Mouse (Mus musculus) R1 (cell line): ENCODE results near the gene Sod2.
"Not testable (repeated sequence)": the region's sequence is repeated elsewhere in the genome, so short reads cannot be mapped to it uniquely, and the experiment has no call there.

ENCODE experiments used
- DNase-seq: peaks from one replicate; pipeline ENCODE4 v3.0.0-alpha.2; 2018; ENCODE audit warnings: low read depth, low spot score

Sod2 gene

DNA sequence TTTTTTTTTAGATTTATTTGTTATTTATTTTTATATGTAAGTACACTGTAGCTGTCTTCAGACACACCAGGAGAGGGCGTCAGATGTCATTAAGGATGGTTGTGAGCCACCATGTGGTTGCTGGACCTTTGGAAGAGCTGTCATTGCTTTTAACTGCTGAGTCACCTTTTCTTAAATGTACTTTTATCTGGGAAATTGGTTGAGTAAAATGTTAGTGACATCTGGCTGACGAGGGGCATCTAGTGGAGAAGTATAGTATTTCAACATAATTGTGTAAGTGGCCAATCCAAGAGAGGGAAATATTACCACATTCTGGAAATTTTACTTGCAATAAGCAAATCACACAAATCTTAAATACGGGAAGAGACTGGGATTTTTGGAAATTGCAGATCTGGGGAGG is 3.2 kb downstream of the Sod2 start:
- peak; percentile 78 for DNase-seq

DNA sequence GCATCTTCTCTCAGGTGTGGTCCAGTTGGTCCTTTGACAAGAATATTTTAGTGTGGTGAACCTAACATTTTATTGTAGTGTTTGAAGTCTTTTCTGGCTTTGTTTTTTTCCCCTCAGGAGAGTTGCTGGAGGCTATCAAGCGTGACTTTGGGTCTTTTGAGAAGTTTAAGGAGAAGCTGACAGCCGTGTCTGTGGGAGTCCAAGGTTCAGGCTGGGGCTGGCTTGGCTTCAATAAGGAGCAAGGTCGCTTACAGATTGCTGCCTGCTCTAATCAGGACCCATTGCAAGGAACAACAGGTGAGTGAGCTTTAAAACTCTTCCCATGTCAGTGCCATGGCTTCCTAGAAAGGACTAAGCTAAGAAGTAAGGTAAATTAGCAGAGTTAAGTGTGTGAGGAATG is 6.7 kb downstream of the Sod2 start:
- DNase-seq = no peak

DNA sequence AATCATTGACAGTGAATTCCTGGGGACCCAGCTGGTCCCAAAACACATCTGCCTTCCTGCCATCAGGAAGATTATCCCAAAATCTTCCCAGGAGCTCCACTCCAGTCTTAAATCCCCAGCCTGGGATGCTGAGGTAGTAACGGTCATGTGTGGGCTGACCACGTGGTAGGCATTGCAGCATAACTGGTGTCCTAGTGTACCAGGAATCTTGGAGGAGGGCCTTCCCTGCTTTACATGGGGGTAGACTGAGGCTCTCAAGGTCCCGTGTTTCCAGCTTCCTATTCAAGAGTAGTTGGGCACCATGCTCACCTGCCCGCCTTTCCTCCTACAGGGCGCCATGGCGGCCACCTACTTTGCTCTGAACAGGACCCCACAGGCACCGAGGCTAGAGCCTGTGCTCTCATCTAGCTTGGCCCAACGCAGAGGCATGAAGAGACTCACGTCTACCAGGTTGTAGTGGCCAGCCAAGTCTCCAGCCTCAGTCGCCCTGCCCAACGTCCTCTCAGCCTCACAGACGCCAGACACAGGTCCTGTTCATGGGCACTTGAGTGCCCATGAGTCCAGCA is 30.1 kb downstream of the Sod2 start:
- DNase-seq = not testable (repeated sequence)

DNA sequence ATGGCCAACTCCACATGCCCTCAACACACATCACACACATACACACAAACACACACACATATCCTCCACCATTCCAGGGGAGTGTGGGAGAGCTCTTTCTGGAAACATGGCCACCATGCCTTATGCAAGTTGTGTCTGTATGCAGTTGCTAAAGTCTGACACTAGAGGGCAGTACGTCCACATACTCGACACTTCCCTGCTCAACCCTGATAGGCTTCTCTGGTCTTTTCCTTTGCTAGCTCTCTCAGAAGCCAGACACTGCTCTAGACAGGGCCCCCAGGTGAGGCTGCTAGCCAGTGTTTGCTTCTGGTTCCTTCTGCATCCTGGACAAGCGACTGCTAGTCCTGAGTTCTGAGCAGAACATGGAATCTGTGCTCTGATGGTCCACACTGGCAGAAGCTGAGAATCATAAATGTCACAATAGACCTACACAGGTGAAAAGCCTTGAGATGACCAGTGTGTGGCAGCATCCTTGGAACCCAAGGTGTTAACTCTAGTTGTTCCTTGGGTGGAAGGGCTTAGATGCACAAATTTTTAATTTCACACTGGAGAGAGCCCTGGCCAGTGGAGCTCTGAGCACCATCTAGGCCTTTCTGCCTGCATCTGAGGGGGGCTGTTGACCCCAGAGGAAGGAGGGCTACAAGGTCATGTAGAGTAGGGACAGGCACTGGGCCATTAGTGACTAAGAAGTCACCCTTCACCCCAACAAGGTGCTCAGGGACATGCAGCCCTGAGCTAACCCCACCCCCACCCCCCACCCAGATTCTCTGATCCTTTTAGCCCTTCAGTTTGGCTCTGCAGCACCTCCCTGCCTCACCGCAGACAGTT is 37.4 kb downstream of the Sod2 start:
- peak; percentile 80 for DNase-seq

DNA sequence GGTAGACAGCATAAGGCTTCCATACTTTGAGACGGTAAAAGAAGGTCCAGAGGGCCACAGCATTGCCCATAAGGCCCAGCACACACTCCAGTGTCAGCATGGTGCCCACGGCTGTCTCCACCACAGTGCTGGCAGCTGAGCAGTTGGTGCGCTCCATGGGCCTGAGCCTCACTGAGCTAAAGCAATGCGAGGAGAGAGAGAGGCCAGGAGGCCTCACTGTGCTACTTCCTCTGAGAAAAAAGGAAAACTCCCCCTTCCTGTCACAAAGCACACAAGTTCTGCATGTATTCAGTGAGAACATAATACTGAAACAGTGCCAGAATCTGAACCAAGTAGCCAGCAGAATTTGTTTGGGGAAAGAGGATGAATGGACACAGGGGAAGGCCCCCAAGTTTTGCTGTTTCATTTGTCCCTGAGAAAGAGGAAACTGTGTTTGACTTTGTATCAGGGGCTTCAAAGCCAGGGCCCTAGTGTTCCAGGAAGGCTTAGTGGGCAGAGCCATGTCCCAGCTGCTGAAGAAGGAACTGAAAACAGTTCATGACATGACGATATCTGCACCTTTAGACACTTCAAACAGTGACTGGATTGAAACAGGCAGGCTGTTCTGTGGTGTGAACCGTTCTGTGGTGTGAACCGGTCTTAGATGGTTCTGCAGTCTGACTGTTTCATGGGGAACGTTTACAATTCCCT is 45.6 kb downstream of the Sod2 start, which contains the start of gene Gpr31b:
TSS of gene Gpr31b (minus strand) at position 173 of the 690 bp plus-strand sequence.
- not testable (repeated sequence) for DNase-seq

DNA sequence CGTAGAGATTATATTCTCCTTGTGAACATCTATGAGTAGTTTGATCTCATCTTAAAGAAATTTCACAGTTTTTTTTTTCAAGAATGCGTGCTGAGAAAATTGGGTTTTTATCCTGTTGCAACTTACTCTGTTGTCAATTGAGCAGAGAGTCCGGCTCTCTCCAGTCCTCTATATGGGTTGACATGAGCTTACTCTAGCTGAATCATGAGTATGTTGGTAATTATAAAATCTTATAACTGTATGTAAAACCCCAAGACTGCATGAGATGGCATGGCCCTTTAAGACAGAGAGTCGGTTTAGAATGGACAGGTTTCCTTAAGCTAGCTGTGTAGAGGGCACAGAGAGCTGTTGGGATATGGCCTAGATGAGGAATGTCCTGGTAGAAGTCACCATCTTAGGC is 54.2 kb downstream of the Sod2 start, which contains the start of gene Tcp10b:
TSS of gene Tcp10b (plus strand) at position 301 of the 400 bp plus-strand sequence.
- not testable (repeated sequence) for DNase-seq

DNA sequence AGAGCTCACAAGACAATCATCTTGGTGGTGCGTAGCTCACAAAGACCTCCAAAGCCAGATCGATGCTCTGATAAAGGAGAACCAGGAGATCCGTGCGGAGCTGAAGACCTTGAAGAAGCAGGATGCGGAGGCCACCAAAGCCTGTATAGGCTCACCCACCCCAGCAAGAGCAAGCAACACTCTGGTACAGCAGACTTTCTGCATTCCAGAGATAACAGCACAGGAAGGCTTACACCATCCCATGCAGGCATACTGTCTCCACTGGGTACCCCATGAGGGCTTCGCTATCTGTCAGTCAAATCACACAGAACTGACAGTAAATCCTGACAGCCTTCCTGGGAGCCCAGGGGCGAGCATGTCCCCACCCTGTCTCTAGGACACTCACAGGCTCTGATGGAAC is 56.2 kb downstream of the Sod2 start:
- not testable (repeated sequence) for DNase-seq

DNA sequence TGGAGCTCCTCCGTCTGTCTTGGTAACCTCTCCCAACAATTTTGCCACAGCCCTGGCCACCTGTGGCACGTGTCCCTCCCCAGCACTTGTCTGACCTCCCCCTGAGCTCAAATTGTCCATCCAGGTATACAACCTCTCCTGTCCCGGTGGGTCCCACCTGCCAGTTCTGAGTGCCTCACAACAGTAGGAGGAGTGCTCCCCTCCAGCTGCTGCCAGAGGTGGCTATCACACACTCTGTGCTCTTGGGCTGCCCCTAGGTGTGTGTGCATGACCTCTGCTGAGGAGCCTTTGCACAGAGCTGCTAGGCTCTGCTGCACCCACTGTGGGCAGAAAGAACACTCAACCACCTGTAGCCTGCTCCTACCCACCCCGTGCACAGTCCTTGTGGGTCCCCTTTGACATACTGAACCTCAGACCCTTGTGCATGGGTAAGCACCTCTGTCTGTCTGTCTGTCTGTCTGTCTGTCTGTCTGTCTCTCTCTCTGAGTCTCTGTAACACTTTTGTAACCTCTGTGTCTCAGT is 61.3 kb downstream of the Sod2 start:
- DNase-seq = not testable (repeated sequence)

DNA sequence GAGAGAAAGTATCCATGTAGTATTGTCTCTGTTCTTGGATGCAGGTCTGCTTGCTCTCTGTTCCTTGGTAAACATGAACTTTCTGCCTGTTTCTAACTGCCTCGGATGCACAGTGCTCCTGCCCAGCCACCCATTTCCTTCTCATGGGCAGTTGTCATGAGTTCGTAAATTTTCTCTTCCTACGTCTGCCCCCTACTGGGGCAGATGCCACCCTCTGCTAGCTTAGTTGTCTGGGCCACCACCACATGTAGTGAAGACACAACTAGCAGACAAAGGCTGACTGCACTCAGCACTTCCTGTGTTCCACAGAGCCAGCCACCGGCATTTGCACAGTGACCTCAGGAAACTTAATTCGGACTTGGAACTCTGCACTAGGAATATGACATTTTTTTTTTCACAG is 62.6 kb downstream of the Sod2 start:
- DNase-seq = not testable (repeated sequence)
